Mouse (Mus musculus) ZHBTc4 (cell line): Measurements from ENCODE around the gene Heatr3.
"Not testable (repeated sequence)": the region's sequence is repeated elsewhere in the genome, so short reads cannot be mapped to it uniquely, and the experiment has no call there.

Experiments
- DNase-seq: peaks from one replicate; pipeline ENCODE4 v3.0.0-alpha.2; 2011; ENCODE audit warnings: low read depth, low spot score

The Heatr3 gene

GRCm38 (mm10) chr8:88185716-88186115 lies 48.1 kb downstream of the Heatr3 start:
- DNase-seq = no peak

GRCm38 (mm10) chr8:88197328-88197727 lies 59.7 kb downstream of the Heatr3 start:
- no peak for DNase-seq

- DNase-seq = no peak
These were observed 60.9 kb downstream of the Heatr3 start for GRCm38 (mm10) chr8:88198551-88198944.

GRCm38 (mm10) chr8:88198945-88199571 lies 61.4 kb downstream of the Heatr3 start, which contains the start of gene Tent4b:
Gene Tent4b (plus strand): TSS chr8:88199213.
- peak; percentile 93 for DNase-seq

GRCm38 (mm10) chr8:88199700-88200601 lies 62.3 kb downstream of the Heatr3 start:
- peak; percentile 43 for DNase-seq

GRCm38 (mm10) chr8:88200724-88201495 lies 63.3 kb downstream of the Heatr3 start:
- DNase-seq = no peak

- DNase-seq = no peak
These were observed 64.0 kb downstream of the Heatr3 start for GRCm38 (mm10) chr8:88201641-88202040.

GRCm38 (mm10) chr8:88206016-88206415 lies 68.4 kb downstream of the Heatr3 start:
- DNase-seq = peak; percentile 47

- no peak for DNase-seq
These were observed 69.6 kb downstream of the Heatr3 start for GRCm38 (mm10) chr8:88207121-88207821.

- not testable (repeated sequence) for DNase-seq
These were observed 72.5 kb downstream of the Heatr3 start for GRCm38 (mm10) chr8:88209930-88210827.

- DNase-seq = peak; percentile 42
These were observed 83.7 kb downstream of the Heatr3 start for GRCm38 (mm10) chr8:88221353-88221752.
